Mouse (Mus musculus): ENCODE results near the gene Gria1.

The Gria1 gene

DNA sequence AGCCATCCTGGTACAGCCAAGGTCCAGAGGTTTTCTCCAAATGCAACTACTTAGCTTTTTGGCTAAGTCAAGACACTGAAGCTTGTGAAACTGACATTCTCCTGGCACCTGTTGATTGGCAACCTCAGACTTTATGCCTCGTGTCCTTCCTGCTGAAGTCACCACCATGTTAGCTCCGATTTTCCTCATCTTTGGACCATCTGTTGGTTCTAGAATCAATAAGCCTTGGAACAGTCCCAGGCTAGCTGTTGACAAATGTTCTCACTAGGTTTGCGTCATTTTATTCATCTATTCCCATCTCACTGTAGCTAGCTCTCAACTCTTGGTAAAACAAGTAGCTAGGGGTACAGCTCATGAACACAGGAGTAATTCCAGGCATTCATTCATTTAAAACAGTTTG lies 51.3 kb downstream of the Gria1 start:
- DNase-seq (ENCODE audit: low spot score): no peak

DNA sequence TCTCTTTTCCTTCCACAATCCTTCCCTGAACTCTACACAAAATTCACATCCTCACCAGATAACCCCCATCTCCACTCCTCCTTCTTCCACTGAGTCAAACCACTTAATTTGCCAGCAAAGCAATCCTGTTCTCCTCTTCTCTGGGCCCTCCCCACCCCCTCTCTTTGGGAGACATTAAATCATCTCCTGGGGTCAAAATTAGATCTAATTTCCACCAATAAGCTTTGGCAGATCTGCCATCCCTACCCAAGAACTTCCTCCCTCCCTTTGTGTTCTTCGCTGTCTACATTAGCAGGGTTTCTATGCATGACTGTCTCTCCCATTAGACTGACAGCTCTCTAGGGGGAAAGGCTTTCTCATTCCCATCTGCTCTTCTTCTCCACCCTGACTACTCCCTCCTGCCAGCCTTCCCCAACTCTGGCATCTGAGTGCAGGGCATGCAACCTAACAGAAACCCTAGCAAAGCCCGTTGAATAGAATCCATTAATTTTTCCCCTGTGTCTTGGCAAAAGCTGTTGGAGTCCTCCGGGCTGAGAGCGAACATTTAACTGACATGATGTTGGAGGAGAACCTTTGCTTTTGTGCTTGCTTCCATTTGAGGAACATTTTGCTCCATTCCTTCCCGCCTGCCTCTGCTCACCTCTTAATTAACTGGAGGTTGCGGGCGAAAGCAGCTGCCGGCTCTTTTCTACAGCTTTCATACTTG lies 59.2 kb downstream of the Gria1 start:
- DNase-seq (ENCODE audit: low spot score): no peak

DNA sequence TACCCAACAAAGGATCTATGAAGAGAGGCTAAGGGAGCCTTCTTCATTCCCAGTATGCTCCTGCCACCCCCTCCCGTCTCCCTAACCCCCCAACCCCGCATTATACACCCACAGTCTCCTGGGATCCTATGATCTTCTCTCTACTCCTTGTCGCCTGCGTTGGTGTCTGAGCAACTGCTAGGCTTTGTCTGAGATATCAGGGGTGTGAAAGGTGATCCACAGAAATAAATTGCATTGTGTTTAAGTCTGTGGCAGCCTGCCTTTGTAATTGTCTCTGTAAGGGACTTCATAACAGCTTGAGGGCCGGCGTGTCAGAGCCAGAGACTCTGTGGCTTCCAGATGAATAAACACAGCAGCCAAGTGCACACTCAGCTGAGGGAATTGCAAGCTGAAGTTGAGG lies 61.0 kb downstream of the Gria1 start:
- no peak for DNase-seq (ENCODE audit: low spot score)

DNA sequence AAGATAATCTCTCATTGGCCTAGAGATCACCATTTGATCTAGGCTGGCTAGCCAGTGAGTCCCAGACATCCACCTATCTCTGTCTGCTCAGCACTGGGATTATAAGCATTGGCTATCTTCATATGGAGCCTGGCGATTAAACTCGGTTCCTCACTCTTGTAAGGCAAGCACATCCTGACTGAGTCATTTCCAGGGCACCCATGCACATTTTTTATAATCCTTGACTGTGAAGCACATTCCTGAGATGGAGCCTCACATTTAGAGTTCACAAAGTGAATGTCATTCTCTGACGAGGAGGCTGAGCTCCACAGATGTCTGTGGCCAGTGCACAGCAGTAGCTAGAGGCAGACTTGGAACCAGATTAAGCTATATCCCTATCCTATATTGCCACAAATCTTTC lies 68.2 kb downstream of the Gria1 start:
- no peak for DNase-seq (ENCODE audit: low spot score)

DNA sequence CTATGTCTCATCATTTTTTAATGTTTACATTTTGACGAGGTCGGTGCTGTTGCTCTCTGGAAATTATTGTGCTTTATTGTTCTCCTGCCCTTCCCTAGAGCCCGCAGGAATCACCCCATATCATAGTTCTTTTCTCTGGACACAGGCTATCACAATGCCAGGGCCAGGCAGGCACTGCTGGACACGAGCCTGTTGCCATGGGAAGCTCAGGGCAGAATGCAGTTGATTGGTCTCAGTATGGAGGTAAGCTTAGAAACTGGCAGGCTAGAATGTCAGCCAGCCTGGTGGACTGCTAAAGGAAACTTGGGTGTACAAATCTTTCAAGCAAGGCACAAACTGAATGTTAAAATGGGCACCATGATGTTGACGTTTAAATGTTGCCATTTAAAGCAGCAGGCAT lies 78.3 kb downstream of the Gria1 start:
- DNase-seq (ENCODE audit: low spot score): no peak

DNA sequence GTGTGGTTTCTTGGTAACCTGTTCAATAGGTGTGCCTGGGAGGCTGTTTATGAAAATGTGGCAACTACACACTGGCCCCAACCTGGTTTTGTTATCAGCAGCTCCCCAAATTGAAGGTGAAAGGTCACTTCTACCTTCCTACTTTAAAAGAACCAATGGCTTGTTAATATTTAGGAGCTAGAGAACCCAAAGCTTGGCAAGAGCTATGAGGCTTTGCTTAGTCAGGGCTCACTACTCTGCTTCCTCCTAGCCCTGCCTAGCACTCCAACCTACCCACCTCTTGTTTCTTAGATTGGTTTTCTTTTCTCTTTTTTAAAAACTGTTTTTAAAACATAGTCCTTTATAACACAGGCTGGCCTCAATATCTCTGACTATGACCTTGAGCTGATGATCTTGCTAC lies 79.5 kb downstream of the Gria1 start:
- no peak for DNase-seq (ENCODE audit: low spot score)

DNA sequence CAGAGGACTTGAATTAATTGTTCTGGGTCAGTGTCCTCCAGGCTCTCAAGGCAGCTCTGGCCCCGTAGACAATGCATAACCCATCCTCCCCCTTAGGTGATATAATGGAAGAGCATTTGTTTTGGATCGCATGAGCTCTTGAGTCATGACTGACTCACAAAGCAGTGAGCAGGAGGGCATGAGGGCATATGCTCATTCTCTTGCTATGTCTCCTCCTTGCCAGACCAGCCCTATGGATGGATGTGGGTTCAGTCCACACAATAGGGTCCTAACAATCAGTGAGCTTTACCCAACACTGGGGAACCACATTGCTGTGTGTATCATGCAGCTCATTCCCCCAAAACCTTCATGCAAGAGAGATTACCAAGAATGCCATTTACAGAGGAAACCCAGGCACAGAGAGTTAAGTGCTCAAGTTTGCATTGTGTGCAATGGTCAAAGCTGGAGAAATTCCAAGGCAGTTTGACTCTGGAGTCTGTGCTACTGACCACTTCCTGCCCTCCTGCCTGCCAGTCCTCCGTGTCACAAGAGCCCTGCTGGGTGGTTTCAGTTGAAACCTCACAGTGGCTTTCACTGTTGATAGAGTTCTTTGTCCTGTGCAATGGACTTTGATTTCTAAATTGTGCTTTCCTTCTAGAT lies 80.2 kb downstream of the Gria1 start:
- no peak for DNase-seq (ENCODE audit: low spot score)

DNA sequence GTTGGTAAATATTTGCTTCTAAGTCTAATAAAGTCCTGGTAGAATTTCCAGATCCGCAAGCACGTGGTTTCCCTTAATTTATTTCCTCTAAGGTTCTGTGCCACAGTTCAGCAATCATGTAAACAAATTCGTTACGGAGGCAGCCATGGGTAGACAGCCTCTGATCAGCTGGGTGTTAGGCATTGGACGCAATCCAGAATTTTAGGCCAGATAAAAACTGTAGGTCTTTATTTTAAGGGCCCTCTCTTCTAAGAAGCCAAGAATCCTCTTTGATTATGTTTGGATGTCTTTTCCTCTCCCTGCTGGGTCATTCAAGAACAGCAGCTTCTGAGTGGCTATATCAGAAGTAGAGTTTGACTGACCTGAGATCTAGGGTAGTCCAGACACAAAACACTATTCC lies 89.3 kb downstream of the Gria1 start:
- no peak for DNase-seq (ENCODE audit: low spot score)

DNA sequence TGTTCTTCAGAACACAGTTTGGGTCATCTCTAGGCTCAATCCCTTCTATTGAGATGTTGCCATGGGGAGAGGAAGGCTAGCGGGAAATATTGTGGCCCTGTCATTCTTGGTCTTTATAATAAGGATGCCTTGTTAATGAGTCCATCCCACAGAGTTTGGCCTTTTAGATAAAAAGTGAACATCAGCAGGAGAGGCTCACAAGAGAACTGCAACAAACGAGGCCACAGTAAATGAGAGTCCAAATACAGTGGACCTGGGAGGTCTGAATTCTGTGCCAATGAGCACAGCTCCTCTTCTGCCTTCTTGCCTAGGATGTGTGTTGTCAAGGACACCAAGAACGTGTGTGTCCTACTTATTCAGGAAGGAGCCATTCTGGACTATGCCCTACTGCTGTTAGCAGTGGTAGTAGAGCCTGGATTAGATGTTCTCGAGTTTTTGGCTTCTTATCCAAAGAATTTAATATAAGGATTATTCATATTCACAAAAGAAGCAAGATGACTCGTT lies 92.6 kb downstream of the Gria1 start:
- no peak for DNase-seq (ENCODE audit: low spot score)

DNA sequence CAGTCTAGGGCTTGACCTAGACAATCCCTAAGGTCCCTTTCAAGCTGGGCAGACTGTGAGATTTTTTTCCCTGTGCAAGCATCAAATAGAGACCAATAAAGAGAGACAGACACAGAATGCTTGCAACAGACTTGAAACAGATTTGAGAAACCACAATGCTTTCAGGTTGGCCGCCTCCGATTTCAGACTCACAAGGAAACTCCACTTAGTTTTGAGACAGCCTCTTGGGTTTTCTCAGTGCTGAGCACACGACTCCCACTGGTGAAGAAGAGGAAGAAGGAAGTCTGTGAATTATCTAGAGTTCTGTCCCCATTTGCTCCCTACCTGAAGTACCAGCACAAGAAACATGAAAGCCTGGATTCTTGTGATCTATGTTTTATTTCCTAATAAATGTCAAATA lies 94.5 kb downstream of the Gria1 start:
- DNase-seq (ENCODE audit: low spot score): no peak

DNA sequence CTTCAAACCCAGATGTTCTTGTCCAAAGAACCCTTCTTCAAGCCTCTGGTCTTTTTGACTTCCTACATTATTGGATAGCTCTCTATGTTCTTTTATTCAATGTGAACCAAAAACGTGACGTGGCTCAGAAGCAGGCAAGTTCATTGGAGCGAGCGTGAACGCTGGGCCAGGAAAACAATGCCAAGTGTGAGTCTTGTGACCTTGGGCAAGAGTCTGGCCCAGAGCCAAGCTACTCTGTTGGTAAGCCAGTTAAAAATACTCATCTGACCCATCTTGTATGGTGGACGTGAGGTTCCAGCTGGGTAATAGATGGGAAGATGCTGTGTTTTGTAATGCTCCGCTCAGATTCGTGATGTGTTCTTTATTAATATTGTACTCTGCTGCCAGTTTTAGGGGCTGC lies 101.2 kb downstream of the Gria1 start:
- no peak for DNase-seq (ENCODE audit: low spot score)

DNA sequence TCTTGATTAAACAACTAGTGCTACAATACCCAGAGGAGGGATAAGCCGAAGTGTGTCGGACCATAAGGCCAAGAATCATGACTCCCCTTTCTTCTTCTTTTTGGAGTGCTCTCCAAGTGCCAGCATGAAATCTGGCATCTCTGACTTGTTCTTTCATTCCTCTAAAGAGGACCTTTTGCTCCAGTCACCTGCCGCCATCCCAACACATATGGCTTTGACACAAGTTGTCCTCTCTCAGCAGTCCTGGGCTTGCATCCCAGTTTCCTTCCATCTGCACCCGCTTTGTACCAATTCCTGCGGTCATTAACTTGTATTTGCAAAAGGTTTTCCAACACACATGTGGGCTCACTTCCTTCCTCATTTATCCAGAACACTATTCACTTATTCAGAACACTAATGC lies 103.2 kb downstream of the Gria1 start:
- no peak for DNase-seq (ENCODE audit: low spot score)

DNA sequence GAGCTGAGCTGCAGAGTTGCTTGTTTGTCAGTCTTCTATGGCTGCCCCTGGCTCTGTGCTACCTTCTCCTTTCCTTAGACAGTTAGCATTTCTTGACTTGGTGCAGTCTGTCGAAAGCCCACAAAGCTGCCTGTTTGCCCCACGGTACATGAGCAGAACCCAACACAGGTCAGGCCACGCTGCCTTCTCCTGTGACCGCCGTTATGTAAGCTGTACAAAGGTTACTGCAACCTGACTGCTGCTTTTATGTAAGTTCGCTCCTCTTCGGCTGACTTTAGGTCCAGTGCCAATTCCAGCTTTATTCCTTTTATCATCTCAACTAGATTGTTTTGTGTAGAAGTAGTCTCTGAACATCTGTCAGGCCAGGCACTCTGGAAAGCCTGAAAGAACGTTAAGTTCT lies 115.9 kb downstream of the Gria1 start:
- DNase-seq (ENCODE audit: low spot score): no peak

DNA sequence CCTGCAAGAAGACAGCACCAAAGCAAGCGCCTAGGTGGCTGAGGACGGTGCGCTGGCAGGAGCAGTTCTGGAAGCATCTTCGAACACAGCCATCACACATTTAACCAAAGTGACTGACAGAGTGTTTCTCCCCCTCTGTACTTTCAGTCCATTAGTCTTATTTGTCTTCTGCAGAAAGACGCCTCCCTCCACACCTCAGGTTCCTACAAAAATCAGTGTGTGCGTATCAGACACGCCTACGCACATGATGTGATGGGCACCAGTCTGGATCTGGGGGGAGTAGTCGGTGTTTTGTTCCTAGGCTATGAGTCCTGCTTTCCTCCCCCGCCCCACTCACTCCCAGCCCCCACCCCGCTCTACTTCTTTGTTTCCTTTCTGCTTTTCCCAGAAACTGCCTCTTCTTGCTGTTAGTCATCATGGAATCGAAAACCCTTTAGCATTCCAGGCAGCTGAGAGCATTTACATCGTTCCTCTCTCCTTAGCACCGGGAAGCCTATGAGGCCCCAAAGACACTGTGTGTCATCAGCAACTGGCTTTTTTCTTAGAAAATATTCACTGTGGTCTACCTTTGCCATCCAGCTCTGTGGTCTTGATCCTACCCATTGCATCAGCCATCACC lies 129.1 kb downstream of the Gria1 start:
- no peak for DNase-seq (ENCODE audit: low spot score)

DNA sequence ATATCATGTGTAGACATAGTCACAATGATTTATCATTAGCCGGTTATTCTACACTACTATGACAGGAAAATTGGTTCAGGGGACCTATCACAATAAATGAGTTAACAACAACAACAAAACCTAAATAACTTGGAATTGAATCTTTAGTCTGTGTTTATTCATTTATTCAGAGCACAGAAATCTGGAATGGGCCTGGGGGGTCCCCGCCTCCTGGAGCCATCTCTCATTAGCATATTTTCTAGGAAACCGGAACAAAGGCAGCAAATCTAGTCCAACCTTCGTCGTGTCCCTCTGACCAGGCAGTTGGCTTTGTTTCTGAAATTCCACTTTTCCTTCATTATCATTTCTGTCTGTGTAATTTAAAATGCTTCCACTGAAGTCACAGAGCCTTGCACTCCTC lies 132.5 kb downstream of the Gria1 start:
- no peak for DNase-seq (ENCODE audit: low spot score)

DNA sequence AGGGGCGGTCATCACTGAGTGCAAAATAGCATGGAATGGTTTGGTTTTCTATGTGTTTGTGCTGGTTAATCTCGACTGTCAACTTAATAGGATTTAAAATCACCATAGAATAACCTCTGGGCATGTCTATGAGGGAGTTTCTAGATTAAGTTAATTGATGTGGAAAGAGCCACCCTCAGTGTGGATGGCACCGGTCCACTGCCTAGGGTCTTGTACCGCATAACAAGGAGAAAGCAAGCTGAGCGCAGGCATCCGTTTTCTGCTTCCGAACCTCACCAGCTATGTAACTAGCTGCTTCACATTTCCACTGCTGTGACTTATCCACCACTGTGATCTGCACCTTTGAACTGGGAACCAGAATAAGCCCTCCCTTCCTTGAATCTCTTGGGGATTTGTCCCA lies 134.0 kb downstream of the Gria1 start:
- no peak for DNase-seq (ENCODE audit: low spot score)

DNA sequence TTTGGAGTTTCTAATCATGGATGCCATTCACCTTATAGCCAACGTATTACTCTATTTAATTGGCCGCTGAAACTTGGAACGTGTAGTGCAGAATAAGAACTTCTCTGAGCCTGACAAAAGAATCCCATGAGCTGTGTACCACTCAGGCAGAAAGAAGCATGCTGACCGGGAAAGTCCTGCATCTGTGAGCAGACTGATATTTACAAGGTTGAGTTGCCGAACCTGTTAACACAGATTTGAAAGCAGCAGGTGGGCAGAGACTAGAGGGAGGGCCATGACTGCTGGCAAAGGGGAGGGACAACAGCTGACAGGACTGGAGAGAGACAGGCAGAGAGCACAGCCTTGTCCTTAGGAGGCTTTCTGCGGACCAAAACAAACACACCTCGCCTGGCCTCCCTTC lies 134.5 kb downstream of the Gria1 start:
- no peak for DNase-seq (ENCODE audit: low spot score)

DNA sequence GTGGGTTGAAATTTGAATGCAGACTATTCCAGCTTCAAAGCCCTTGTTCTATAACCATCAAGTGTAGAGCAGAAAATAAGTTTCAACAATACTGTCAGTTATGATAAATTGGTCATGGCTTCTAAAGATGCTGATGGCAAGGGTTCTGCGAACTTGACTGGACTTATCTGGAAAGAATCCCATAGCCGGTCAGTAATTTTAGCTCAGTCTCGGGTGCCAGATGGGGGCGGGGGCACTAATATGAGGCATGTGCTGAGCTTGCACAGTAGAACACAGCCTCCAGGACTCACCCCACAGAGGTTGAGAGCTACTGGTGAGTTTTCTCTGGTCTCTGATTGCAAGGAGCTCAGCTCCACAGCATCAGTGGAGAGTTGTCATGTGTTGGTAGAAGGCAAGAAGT lies 140.5 kb downstream of the Gria1 start:
- no peak for DNase-seq (ENCODE audit: low spot score)

DNA sequence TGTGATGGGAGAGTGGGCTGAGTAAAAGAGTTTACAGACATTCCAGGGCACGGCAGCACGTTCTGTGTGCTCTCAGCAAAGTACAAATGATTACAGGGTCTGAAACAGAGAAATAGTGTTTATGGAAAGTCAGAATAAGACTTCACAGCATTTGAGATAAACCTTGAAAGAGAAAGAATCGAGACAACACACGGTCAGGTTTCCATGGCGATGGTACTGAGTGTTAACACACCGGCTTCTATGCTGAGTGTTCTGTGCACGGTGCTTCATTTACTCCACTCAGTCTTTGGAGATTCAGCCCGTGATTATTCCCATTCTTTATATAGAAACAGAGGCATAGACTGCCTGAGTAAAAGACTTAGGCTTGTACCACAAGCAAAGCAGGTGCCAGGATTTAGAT lies 143.8 kb downstream of the Gria1 start:
- no peak for DNase-seq (ENCODE audit: low spot score)

DNA sequence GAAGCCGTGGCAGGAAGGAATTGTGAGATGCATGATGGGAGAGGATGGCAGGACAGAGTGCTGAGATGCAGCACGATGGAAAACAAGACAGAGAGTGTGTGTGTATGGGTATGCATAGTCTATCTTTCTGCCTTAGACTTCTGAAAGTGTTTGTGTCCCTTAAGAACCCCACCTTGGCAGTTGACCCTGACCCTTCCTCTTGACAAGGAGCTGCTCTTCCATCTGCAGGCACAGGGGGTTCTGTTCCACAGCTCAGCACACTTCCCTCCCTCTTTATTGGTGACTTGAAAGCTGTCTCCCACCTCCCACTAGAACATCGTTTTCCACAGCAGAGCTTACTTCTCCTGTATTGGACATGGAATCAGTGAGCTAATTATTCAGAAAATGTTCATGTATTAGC lies 148.2 kb downstream of the Gria1 start:
- DNase-seq (ENCODE audit: low spot score): no peak

DNA sequence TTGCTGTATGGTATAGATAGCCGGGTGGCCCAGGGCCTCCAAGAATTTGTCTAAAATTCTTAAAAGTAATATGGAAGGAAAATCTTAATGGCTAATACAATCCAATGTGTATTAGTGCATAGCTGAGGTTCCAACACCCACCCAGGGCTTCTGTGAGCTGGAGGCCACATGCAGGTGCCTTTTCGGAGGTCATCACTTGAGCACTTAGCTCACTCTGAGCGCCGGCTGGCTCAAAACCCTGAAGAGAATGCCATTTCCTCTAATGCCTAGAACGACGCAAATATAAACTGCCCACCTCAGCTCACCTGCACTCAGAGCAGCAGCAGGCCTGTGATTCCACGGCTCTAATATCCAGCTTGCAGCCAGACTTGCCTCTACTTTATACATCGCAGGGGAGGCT lies 148.9 kb downstream of the Gria1 start:
- no peak for DNase-seq (ENCODE audit: low spot score)

DNA sequence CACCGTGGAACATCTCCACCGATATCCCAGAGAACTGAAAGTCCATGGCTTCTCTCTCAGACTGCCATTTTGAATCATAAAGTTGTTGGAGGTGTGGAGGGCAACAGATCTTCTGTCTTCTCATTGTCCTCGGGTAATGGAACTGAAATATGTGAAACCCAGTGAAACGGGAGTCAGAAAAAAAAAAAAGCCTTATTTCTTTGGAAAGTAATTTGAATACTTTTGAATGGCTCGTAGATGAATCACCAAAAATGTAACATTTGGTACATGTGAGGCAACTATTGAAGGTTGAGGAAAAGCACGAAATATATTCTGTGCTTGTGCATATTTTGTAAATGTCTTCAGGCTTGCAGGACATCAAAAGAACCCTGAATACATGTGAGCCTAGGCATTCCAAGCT lies 151.7 kb downstream of the Gria1 start:
- no peak for DNase-seq (ENCODE audit: low spot score)

DNA sequence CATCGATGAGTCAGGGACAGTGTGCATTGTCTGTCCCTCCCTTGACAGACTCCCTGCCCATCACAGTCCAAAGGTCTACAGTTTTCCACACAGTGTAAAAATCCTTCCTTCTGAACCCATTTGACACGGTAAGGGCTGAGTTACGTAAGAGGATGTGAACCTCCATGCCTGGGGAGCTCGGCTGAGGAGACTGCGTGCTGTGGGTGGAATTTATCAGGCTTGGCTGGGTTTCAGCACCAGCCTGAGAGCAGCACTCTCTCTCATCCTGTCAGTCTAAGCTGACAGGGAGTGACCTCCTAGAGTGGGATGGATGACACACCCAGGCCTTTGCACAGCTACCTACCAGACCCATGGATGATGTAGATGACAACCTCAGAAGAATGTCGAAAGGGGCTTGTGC lies 158.9 kb downstream of the Gria1 start:
- no peak for DNase-seq (ENCODE audit: low spot score)

DNA sequence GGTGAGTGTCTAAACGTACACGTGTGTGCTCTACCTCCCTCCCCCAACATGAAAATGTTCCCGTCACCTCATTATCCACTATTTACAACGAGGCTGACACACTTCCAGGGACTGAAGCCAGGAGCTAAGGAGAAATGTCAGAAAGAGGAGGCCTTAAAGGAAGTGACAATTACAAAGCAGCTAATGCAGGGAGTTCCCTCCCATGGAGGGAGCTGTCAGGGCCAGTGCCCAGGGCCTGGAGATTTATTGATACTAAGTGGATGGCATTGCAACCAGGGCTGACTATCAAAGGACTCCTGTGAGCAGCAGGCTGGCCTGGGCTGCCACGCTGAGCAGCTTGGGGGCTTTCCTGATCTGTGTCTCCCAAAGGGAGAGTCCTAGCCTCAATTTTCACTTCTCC lies 163.0 kb downstream of the Gria1 start:
- DNase-seq (ENCODE audit: low spot score): no peak

All from urinary bladder, postnatal 25 days (tissue).